Mouse (Mus musculus) forebrain, postnatal 0 days (tissue): ENCODE measurements at regions not wholly inside any gene's neighbourhood (a gene's known extent, or its start where the extent isn't known, plus 50 kb on each side); places are given as distances from the start of the nearest gene placed in this dataset.

Source experiments
- ATAC-seq: fragments of 200-750 bp; cut with Nextera tagmentation; 2 replicates; pipeline ENCODE4 v1.8.0; 2017; ENCODE audit warnings: mild to moderate bottlenecking, moderate library complexity
- DNase-seq: peaks from one replicate; pipeline ENCODE4 v3.0.0-alpha.2; 2015
- H3K27ac ChIP-seq: fragments of 300-500 bp; sonication (generic); 2 replicates; pipeline ENCODE4 v1.5.1; 2014; ENCODE audit warnings: low read depth, mild to moderate bottlenecking, antibody characterized with exemption, low read length, moderate library complexity, mixed read lengths
- H3K27me3 ChIP-seq: fragments of 300-500 bp; sonication (generic); 2 replicates; pipeline ENCODE4 v1.6.1; 2014; ENCODE audit warnings: mild to moderate bottlenecking, low read length, mixed read lengths; ENCODE audit not compliant: insufficient read depth
- H3K36me3 ChIP-seq: fragments of 300-500 bp; sonication (generic); 2 replicates; pipeline ENCODE4 v1.6.1; 2014; ENCODE audit warnings: mild to moderate bottlenecking, moderate library complexity; ENCODE audit not compliant: insufficient read depth
- H3K4me1 ChIP-seq: fragments of 300-500 bp; sonication (generic); 2 replicates; pipeline ENCODE4 v1.6.1; 2014; ENCODE audit warnings: antibody characterized with exemption; ENCODE audit not compliant: insufficient read depth
- H3K4me2 ChIP-seq: fragments of 300-500 bp; sonication (generic); 2 replicates; pipeline ENCODE4 v1.6.1; 2014; ENCODE audit warnings: low read depth, mild to moderate bottlenecking, moderate library complexity
- H3K4me3 ChIP-seq: fragments of 300-500 bp; sonication (generic); 2 replicates; pipeline ENCODE4 v1.5.1; 2014; ENCODE audit warnings: low read depth, low read length, mixed read lengths
- H3K9ac ChIP-seq: fragments of 300-500 bp; sonication (generic); 2 replicates; pipeline ENCODE4 v1.6.1; 2014; ENCODE audit warnings: mild to moderate bottlenecking
- H3K9me3 ChIP-seq: fragments of 300-500 bp; sonication (generic); 2 replicates; pipeline ENCODE4 v1.6.1; 2016; ENCODE audit warnings: low read length
- CTCF ChIP-seq: sonication (generic); IDR thresholded peaks from 2 replicates; pipeline ENCODE4 v1.5.1; 2016; ENCODE audit warnings: antibody characterized with exemption, control low read depth, low read depth
- WGBS: fragments of 180-500 bp; shearing (Covaris S2); extraction: QIAGEN DNeasy Blood & Tissue Kit; methylation state at CpG from one replicate; pipeline ENCODE4 v1.1.7; 2014; 5-methylcytosine and 5-hydroxymethylcytosine counted together

- Histone ChIP-seq H3K4me1 (no peaks in the 10 kb centered on the region), H3K4me2 (no peak overlapping the region), H3K4me3 (no peak overlapping the region), H3K27ac (no peak overlapping the region), H3K36me3 (no peaks in the 10 kb centered on the region), H3K9ac (no peak overlapping the region), H3K9me3 (no peaks in the 10 kb centered on the region), H3K27me3 (no peaks in the 10 kb centered on the region)
- no peak for TF ChIP-seq CTCF
- 73% methylated on average over 3 of the region's 3 CpGs for WGBS
- DNase-seq (no peak), ATAC-seq (no peak)
Measured at GRCm38 (mm10) chr1:157048996-157049395, 59.5 kb downstream of the Tex35 start.

GRCm38 (mm10) chr1:157048201-157048923, 60.1 kb downstream of the Tex35 start:
- DNase-seq (peak; percentile 22), ATAC-seq (peak; percentile 70)
- Histone ChIP-seq H3K27ac (no peak overlapping the region), H3K36me3 (no peaks in the 10 kb centered on the region), H3K4me3 (no peak overlapping the region), H3K4me1 (no peaks in the 10 kb centered on the region), H3K9me3 (no peaks in the 10 kb centered on the region), H3K9ac (no peak overlapping the region), H3K4me2 (no peak overlapping the region), H3K27me3 (no peaks in the 10 kb centered on the region)
- TF ChIP-seq CTCF: no peak
- 16% methylated on average over 11 of the region's 11 CpGs for WGBS

- H3K9me3 ChIP-seq: no peaks in the 10 kb centered on the region
- WGBS: 23% methylated on average over 4 of the region's 4 CpGs
- no peaks in the 10 kb centered on the region for H3K27me3 ChIP-seq
- no peak overlapping the region for H3K4me2 ChIP-seq
- H3K4me1 ChIP-seq: no peaks in the 10 kb centered on the region
- H3K36me3 ChIP-seq: no peaks in the 10 kb centered on the region
- DNase-seq (peak; percentile 26), ATAC-seq (peak; percentile 63)
- TF ChIP-seq CTCF: no peak
- H3K4me3 ChIP-seq: no peak overlapping the region
- H3K27ac ChIP-seq: no peak overlapping the region
- H3K9ac ChIP-seq: no peak overlapping the region
Measured at GRCm38 (mm10) chr1:157047751-157048200, 60.7 kb downstream of the Tex35 start.

- H3K27ac ChIP-seq: no peak overlapping the region
- H3K27me3 ChIP-seq: no peaks in the 10 kb centered on the region
- no peak overlapping the region for H3K4me2 ChIP-seq
- TF ChIP-seq CTCF: no peak
- 76% methylated on average over 4 of the region's 4 CpGs for WGBS
- no peaks in the 10 kb centered on the region for H3K9me3 ChIP-seq
- no peaks in the 10 kb centered on the region for H3K4me1 ChIP-seq
- no peak overlapping the region for H3K4me3 ChIP-seq
- DNase-seq (no peak), ATAC-seq (no peak)
- no peaks in the 10 kb centered on the region for H3K36me3 ChIP-seq
- no peak overlapping the region for H3K9ac ChIP-seq
Measured at GRCm38 (mm10) chr1:157046760-157047182, 61.7 kb downstream of the Tex35 start.

GRCm38 (mm10) chr1:157039836-157040196, 68.7 kb downstream of the Tex35 start:
- Histone ChIP-seq H3K4me3 (no peak overlapping the region), H3K9ac (no peak overlapping the region), H3K27ac (peak overlapping the region; percentile 83), H3K36me3 (no peaks in the 10 kb centered on the region), H3K4me1 (peaks cover 28% of the 10 kb centered on the region), H3K4me2 (peak overlapping the region; percentile 20), H3K9me3 (no peaks in the 10 kb centered on the region), H3K27me3 (no peaks in the 10 kb centered on the region)
- WGBS: 5% methylated on average over 4 of the region's 4 CpGs
- no peak for DNase-seq
- ATAC-seq: no peak; the same call in 1 of the 2 replicates
- no peak for TF ChIP-seq CTCF

GRCm38 (mm10) chr1:157039016-157039835, 69.3 kb downstream of the Tex35 start:
- 3% methylated on average over 14 of the region's 14 CpGs for WGBS
- Histone ChIP-seq H3K27ac (peak overlapping the region; percentile 83), H3K9me3 (no peaks in the 10 kb centered on the region), H3K27me3 (no peaks in the 10 kb centered on the region), H3K36me3 (no peaks in the 10 kb centered on the region), H3K9ac (no peak overlapping the region), H3K4me1 (peaks cover 28% of the 10 kb centered on the region), H3K4me2 (peak overlapping the region; percentile 20), H3K4me3 (no peak overlapping the region)
- TF ChIP-seq CTCF: no peak
- DNase-seq (peak; percentile 93), ATAC-seq (peak; percentile 89)
